Mouse (Mus musculus): Measurements from ENCODE around the gene Pxdc1. TPM values are rescaled to one million over a fixed set of nuclear protein-coding genes. Genes with fewer than 3 reads are reported as not detected.

Pxdc1 gene
- polyA plus RNA-seq, 1 experiment from 2014 or later = 9.4 TPM

Other genes starting within 250 kb of the Pxdc1 start
- gene Fam50b, start 81.4 kb upstream of the Pxdc1 start, polyA plus RNA-seq (2014; fragmentation: Nextera tagmentation; extraction: Ambion mirVana) = not detected in 2 replicates
- 66.4 and 89.3 TPM in 2 replicates for gene Prpf4b, start 221.8 kb upstream of the Pxdc1 start, polyA plus RNA-seq (2014; fragmentation: Nextera tagmentation; extraction: Ambion mirVana)

All from kidney, embryonic 14.5 days (tissue).